Mouse (Mus musculus): ENCODE data around the gene Dgat2. TPM values are rescaled to one million over a fixed set of nuclear protein-coding genes. Genes with fewer than 3 reads are reported as not detected.

Dgat2 gene
- polyA plus RNA-seq, 1 experiment from 2014 or later, result 17.3 TPM

GRCm38 (mm10) chr7:99170519-99170918, 12.0 kb downstream of the Dgat2 start:
- no peak for DNase-seq (ENCODE audit: low spot score)
- Histone ChIP-seq H3K4me2 (replicated peaks) (no peak overlapping the region), H3K9me3 (ENCODE audit: control insufficient read depth, low read length) (no peaks in the 10 kb centered on the region), H3K36me3 (replicated peaks; ENCODE audit: control insufficient read depth, insufficient read depth) (no peaks in the 10 kb centered on the region), H3K4me3 (replicated peaks; ENCODE audit: low read length) (no peak overlapping the region), H3K27me3 (ENCODE audit: control insufficient read depth, insufficient read depth, low read length) (no peaks in the 10 kb centered on the region), H3K9ac (no peak overlapping the region), H3K27ac (no peak overlapping the region), H3K4me1 (replicated peaks; ENCODE audit: control insufficient read depth, insufficient read depth, low read length) (no peaks in the 10 kb centered on the region)
- WGBS, result 91% methylated on average over 6 of the region's 6 CpGs
- ATAC-seq (ENCODE audit: low FRiP score), result no peak

GRCm38 (mm10) chr7:99169717-99170403, 12.7 kb downstream of the Dgat2 start:
- 89% methylated on average over 9 of the region's 9 CpGs for WGBS
- H3K27me3 ChIP-seq (ENCODE audit: control insufficient read depth, insufficient read depth, low read length), result no peaks in the 10 kb centered on the region
- H3K9ac ChIP-seq, result no peak overlapping the region
- DNase-seq (ENCODE audit: low spot score), result no peak
- H3K4me1 ChIP-seq (replicated peaks; ENCODE audit: control insufficient read depth, insufficient read depth, low read length), result no peaks in the 10 kb centered on the region
- ATAC-seq (ENCODE audit: low FRiP score), result no peak
- H3K36me3 ChIP-seq (replicated peaks; ENCODE audit: control insufficient read depth, insufficient read depth), result no peaks in the 10 kb centered on the region
- no peak overlapping the region for H3K4me2 ChIP-seq (replicated peaks)
- no peaks in the 10 kb centered on the region for H3K9me3 ChIP-seq (ENCODE audit: control insufficient read depth, low read length)
- H3K4me3 ChIP-seq (replicated peaks; ENCODE audit: low read length), result no peak overlapping the region
- H3K27ac ChIP-seq, result no peak overlapping the region

GRCm38 (mm10) chr7:99168756-99169155, 13.8 kb downstream of the Dgat2 start:
- Histone ChIP-seq H3K9ac (no peak overlapping the region), H3K9me3 (ENCODE audit: control insufficient read depth, low read length) (no peaks in the 10 kb centered on the region), H3K4me3 (replicated peaks; ENCODE audit: low read length) (no peak overlapping the region), H3K27me3 (ENCODE audit: control insufficient read depth, insufficient read depth, low read length) (no peaks in the 10 kb centered on the region), H3K4me1 (replicated peaks; ENCODE audit: control insufficient read depth, insufficient read depth, low read length) (no peaks in the 10 kb centered on the region), H3K4me2 (replicated peaks) (no peak overlapping the region), H3K27ac (no peak overlapping the region), H3K36me3 (replicated peaks; ENCODE audit: control insufficient read depth, insufficient read depth) (no peaks in the 10 kb centered on the region)
- DNase-seq (ENCODE audit: low spot score) (no peak), ATAC-seq (ENCODE audit: low FRiP score) (no peak)
- whole genome bisulfite sequencing, result 95% methylated on average over 6 of the region's 6 CpGs

GRCm38 (mm10) chr7:99167939-99168338, 14.6 kb downstream of the Dgat2 start:
- Histone ChIP-seq H3K4me1 (replicated peaks; ENCODE audit: control insufficient read depth, insufficient read depth, low read length) (no peaks in the 10 kb centered on the region), H3K9ac (no peak overlapping the region), H3K27me3 (ENCODE audit: control insufficient read depth, insufficient read depth, low read length) (no peaks in the 10 kb centered on the region), H3K27ac (no peak overlapping the region), H3K9me3 (ENCODE audit: control insufficient read depth, low read length) (no peaks in the 10 kb centered on the region), H3K4me3 (replicated peaks; ENCODE audit: low read length) (no peak overlapping the region), H3K36me3 (replicated peaks; ENCODE audit: control insufficient read depth, insufficient read depth) (no peaks in the 10 kb centered on the region), H3K4me2 (replicated peaks) (no peak overlapping the region)
- ATAC-seq (ENCODE audit: low FRiP score) (no peak), DNase-seq (ENCODE audit: low spot score) (no peak)
- 61% methylated on average over 5 of the region's 5 CpGs for WGBS

GRCm38 (mm10) chr7:99166159-99166558, 16.4 kb downstream of the Dgat2 start:
- no peak for DNase-seq (ENCODE audit: low spot score)
- ATAC-seq (ENCODE audit: low FRiP score), result no peak
- Histone ChIP-seq H3K4me1 (replicated peaks; ENCODE audit: control insufficient read depth, insufficient read depth, low read length) (no peaks in the 10 kb centered on the region), H3K36me3 (replicated peaks; ENCODE audit: control insufficient read depth, insufficient read depth) (no peaks in the 10 kb centered on the region), H3K9ac (no peak overlapping the region), H3K9me3 (ENCODE audit: control insufficient read depth, low read length) (no peaks in the 10 kb centered on the region), H3K4me3 (replicated peaks; ENCODE audit: low read length) (no peak overlapping the region), H3K27ac (no peak overlapping the region), H3K27me3 (ENCODE audit: control insufficient read depth, insufficient read depth, low read length) (no peaks in the 10 kb centered on the region), H3K4me2 (replicated peaks) (no peak overlapping the region)
- WGBS, result 90% methylated on average over 8 of the region's 8 CpGs

GRCm38 (mm10) chr7:99164873-99165410, 17.6 kb downstream of the Dgat2 start:
- no peak overlapping the region for H3K4me2 ChIP-seq (replicated peaks)
- no peak overlapping the region for H3K4me3 ChIP-seq (replicated peaks; ENCODE audit: low read length)
- ATAC-seq (ENCODE audit: low FRiP score) (no peak), DNase-seq (ENCODE audit: low spot score) (no peak)
- no peak overlapping the region for H3K27ac ChIP-seq
- H3K9me3 ChIP-seq (ENCODE audit: control insufficient read depth, low read length), result no peaks in the 10 kb centered on the region
- no peak overlapping the region for H3K9ac ChIP-seq
- no peaks in the 10 kb centered on the region for H3K36me3 ChIP-seq (replicated peaks; ENCODE audit: control insufficient read depth, insufficient read depth)
- H3K4me1 ChIP-seq (replicated peaks; ENCODE audit: control insufficient read depth, insufficient read depth, low read length), result no peaks in the 10 kb centered on the region
- 93% methylated on average over 7 of the region's 7 CpGs for WGBS
- no peaks in the 10 kb centered on the region for H3K27me3 ChIP-seq (ENCODE audit: control insufficient read depth, insufficient read depth, low read length)

- H3K4me3 ChIP-seq (replicated peaks; ENCODE audit: low read length), result no peak overlapping the region
- H3K9ac ChIP-seq, result no peak overlapping the region
- DNase-seq (ENCODE audit: low spot score), result no peak
- no peak for ATAC-seq (ENCODE audit: low FRiP score)
- no peaks in the 10 kb centered on the region for H3K9me3 ChIP-seq (ENCODE audit: control insufficient read depth, low read length)
- no peak overlapping the region for H3K4me2 ChIP-seq (replicated peaks)
- 93% methylated on average over 7 of the region's 7 CpGs for WGBS
- no peaks in the 10 kb centered on the region for H3K27me3 ChIP-seq (ENCODE audit: control insufficient read depth, insufficient read depth, low read length)
- H3K27ac ChIP-seq, result no peak overlapping the region
- H3K4me1 ChIP-seq (replicated peaks; ENCODE audit: control insufficient read depth, insufficient read depth, low read length), result no peaks in the 10 kb centered on the region
- H3K36me3 ChIP-seq (replicated peaks; ENCODE audit: control insufficient read depth, insufficient read depth), result no peaks in the 10 kb centered on the region
Observed at GRCm38 (mm10) chr7:99162462-99162861, 20.1 kb downstream of the Dgat2 start.

GRCm38 (mm10) chr7:99161961-99162360, 20.6 kb downstream of the Dgat2 start:
- Histone ChIP-seq H3K27me3 (ENCODE audit: control insufficient read depth, insufficient read depth, low read length) (no peaks in the 10 kb centered on the region), H3K4me2 (replicated peaks) (no peak overlapping the region), H3K36me3 (replicated peaks; ENCODE audit: control insufficient read depth, insufficient read depth) (no peaks in the 10 kb centered on the region), H3K9me3 (ENCODE audit: control insufficient read depth, low read length) (no peaks in the 10 kb centered on the region), H3K27ac (no peak overlapping the region), H3K4me1 (replicated peaks; ENCODE audit: control insufficient read depth, insufficient read depth, low read length) (no peaks in the 10 kb centered on the region), H3K9ac (no peak overlapping the region), H3K4me3 (replicated peaks; ENCODE audit: low read length) (no peak overlapping the region)
- no peak for ATAC-seq (ENCODE audit: low FRiP score)
- 91% methylated on average over 11 of the region's 11 CpGs for WGBS
- DNase-seq (ENCODE audit: low spot score), result no peak

GRCm38 (mm10) chr7:99161529-99161928, 21.0 kb downstream of the Dgat2 start:
- Histone ChIP-seq H3K36me3 (replicated peaks; ENCODE audit: control insufficient read depth, insufficient read depth) (no peaks in the 10 kb centered on the region), H3K9ac (no peak overlapping the region), H3K27ac (no peak overlapping the region), H3K27me3 (ENCODE audit: control insufficient read depth, insufficient read depth, low read length) (no peaks in the 10 kb centered on the region), H3K4me3 (replicated peaks; ENCODE audit: low read length) (no peak overlapping the region), H3K9me3 (ENCODE audit: control insufficient read depth, low read length) (no peaks in the 10 kb centered on the region), H3K4me2 (replicated peaks) (no peak overlapping the region), H3K4me1 (replicated peaks; ENCODE audit: control insufficient read depth, insufficient read depth, low read length) (no peaks in the 10 kb centered on the region)
- ATAC-seq (ENCODE audit: low FRiP score) (no peak), DNase-seq (ENCODE audit: low spot score) (no peak)
- WGBS, result 57% methylated on average over 4 of the region's 4 CpGs

- no peak for DNase-seq (ENCODE audit: low spot score)
- Histone ChIP-seq H3K27ac (no peak overlapping the region), H3K4me3 (replicated peaks; ENCODE audit: low read length) (no peak overlapping the region), H3K9ac (no peak overlapping the region), H3K4me2 (replicated peaks) (no peak overlapping the region), H3K9me3 (ENCODE audit: control insufficient read depth, low read length) (no peaks in the 10 kb centered on the region), H3K27me3 (ENCODE audit: control insufficient read depth, insufficient read depth, low read length) (no peaks in the 10 kb centered on the region), H3K4me1 (replicated peaks; ENCODE audit: control insufficient read depth, insufficient read depth, low read length) (no peaks in the 10 kb centered on the region), H3K36me3 (replicated peaks; ENCODE audit: control insufficient read depth, insufficient read depth) (no peaks in the 10 kb centered on the region)
- WGBS, result 57% methylated on average over 7 of the region's 7 CpGs
- ATAC-seq (ENCODE audit: low FRiP score), result no peak
Observed at GRCm38 (mm10) chr7:99160995-99161394, 21.5 kb downstream of the Dgat2 start.

All from hindbrain, embryonic 14.5 days (tissue).